In the genomic region with DNA sequence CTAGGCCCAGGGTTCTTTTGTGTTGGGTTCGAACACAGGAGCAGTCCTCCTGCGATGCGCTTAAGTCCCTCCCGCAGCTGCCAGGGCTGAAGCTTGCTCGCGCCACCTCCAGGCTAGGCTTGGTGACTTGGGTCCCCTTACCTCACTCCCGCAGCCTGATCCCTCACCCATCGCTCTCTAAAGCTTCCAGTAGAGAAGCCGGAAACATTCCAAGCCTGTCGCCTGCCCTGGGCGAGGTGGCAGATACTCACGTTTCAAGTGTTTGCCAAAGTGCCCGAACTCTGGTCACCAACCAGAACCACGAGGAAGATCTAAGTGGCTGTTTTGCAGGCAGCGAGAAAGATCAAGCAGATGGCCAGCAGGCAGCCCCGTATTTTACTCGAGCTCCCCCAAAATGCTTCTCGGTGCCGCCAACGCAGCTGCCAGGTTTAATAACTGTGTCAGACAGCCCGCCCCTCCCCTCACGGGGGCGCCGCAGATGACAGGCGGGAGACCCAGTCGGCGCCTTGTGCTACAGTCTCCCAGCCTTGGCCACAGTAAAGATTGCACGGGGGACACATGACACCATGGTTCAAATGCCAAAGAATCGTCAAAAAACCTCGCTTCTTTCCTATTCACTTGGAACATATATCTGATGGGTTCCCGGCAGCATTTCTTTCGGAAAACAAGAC, we compare ENCODE assay signal across 8 mouse cellular contexts. TPM values are rescaled to one million over a fixed set of nuclear protein-coding genes. Genes with fewer than 3 reads are reported as not detected.
DNase-seq lines count a peak whose midpoint lies in the region; ATAC-seq and TF ChIP-seq lines count a peak whose summit lies in the region.

No protein-coding gene starts in this region.

- no peaks in the 10 kb centered on the region for H3K9me3 ChIP-seq in E14TG2a.4 (ENCODE audit: low read length)
- H3K9me3 ChIP-seq in forebrain, embryonic 11.5 days (ENCODE audit: control insufficient read depth, low read length) = no peaks in the 10 kb centered on the region
- no peaks in the 10 kb centered on the region; the same call in 1 of the 2 replicates for H3K9me3 ChIP-seq in hindbrain, embryonic 10.5 days
- H3K9me3 ChIP-seq in liver, postnatal 0 days (ENCODE audit: low read length) = no peaks in the 10 kb centered on the region
- no peaks in the 10 kb centered on the region for H3K9me3 ChIP-seq in neural tube, embryonic 15.5 days (replicated peaks)

- TF ChIP-seq CTCF in E14TG2a.4 (conservative IDR thresholded peaks at IDR 0.05; ENCODE audit: low read length) = no peak
- peak; percentile 50 for TF ChIP-seq CTCF in liver, postnatal 0 days (IDR thresholded peaks at IDR 0.05; ENCODE audit: low read depth)

- H3K27me3 ChIP-seq in E14TG2a.4 (ENCODE audit: insufficient read depth, low read length) = peaks cover 41% of the 10 kb centered on the region
- H3K27me3 ChIP-seq in forebrain, embryonic 11.5 days (ENCODE audit: control insufficient read depth, insufficient read depth, low read length) = no peaks in the 10 kb centered on the region; the same call in 1 of the 2 replicates
- peaks cover 56% of the 10 kb centered on the region for H3K27me3 ChIP-seq in hindbrain, embryonic 10.5 days (ENCODE audit: insufficient read depth, poor library complexity, severe bottlenecking)
- peaks cover 20% of the 10 kb centered on the region for H3K27me3 ChIP-seq in liver, postnatal 0 days (ENCODE audit: insufficient read depth, low read length)
- H3K27me3 ChIP-seq in neural tube, embryonic 15.5 days (replicated peaks) = no peaks in the 10 kb centered on the region

- TF ChIP-seq EP300 in liver, postnatal 0 days (IDR thresholded peaks at IDR 0.05; ENCODE audit: low read depth) = no peak

- peaks cover 31% of the 10 kb centered on the region for H3K4me1 ChIP-seq in E14TG2a.4 (replicated peaks; ENCODE audit: low read depth, low read length)
- H3K4me1 ChIP-seq in forebrain, embryonic 11.5 days (replicated peaks; ENCODE audit: control insufficient read depth, insufficient read depth, low read length) = peaks cover 2% of the 10 kb centered on the region; the same call in 1 of the 2 replicates
- H3K4me1 ChIP-seq in hindbrain, embryonic 10.5 days (replicated peaks) = peaks cover 46% of the 10 kb centered on the region
- peaks cover 6% of the 10 kb centered on the region; the same call in 1 of the 2 replicates for H3K4me1 ChIP-seq in liver, postnatal 0 days (ENCODE audit: insufficient read depth)
- H3K4me1 ChIP-seq in neural tube, embryonic 15.5 days = peaks cover 46% of the 10 kb centered on the region

- no peaks in the 10 kb centered on the region for H3K36me3 ChIP-seq in E14TG2a.4 (ENCODE audit: insufficient read depth, low read length)
- H3K36me3 ChIP-seq in forebrain, embryonic 11.5 days (ENCODE audit: control insufficient read depth, insufficient read depth, low read length) = no peaks in the 10 kb centered on the region
- no peaks in the 10 kb centered on the region for H3K36me3 ChIP-seq in hindbrain, embryonic 10.5 days
- H3K36me3 ChIP-seq in liver, postnatal 0 days (replicated peaks; ENCODE audit: insufficient read depth, low read length) = no peaks in the 10 kb centered on the region
- H3K36me3 ChIP-seq in neural tube, embryonic 15.5 days = no peaks in the 10 kb centered on the region

- ATAC-seq in forebrain, embryonic 11.5 days (replicated peaks; ENCODE audit: low FRiP score) = peak; percentile 25
- ATAC-seq in liver, postnatal 0 days = peak; percentile 19; the same call in 1 of the 2 replicates
- peak; percentile 74 for ATAC-seq in neural tube, embryonic 15.5 days (ENCODE audit: low FRiP score)

- DNase-seq in brain, embryonic 18.5 days (ENCODE audit: low read depth, low spot score) = peak; percentile 60
- peak; percentile 78 for DNase-seq in forebrain, embryonic 11.5 days (ENCODE audit: low spot score)
- peak; percentile 67 for DNase-seq in hindbrain, embryonic 10.5 days (ENCODE audit: low spot score)
- DNase-seq in layer of hippocampus, adult 9-11 months = peak; percentile 74
- peak; percentile 31 for DNase-seq in liver, postnatal 0 days
- no peak for DNase-seq in yolk sac, embryonic 10.5 days (ENCODE audit: low spot score)

- H3K27ac ChIP-seq in forebrain, embryonic 11.5 days (ENCODE audit: low read depth, low read length) = peak overlapping the region; percentile 57; the same call in 1 of the 2 replicates
- peak overlapping the region; percentile 87 for H3K27ac ChIP-seq in hindbrain, embryonic 10.5 days
- H3K27ac ChIP-seq in liver, postnatal 0 days (ENCODE audit: low read depth) = no peak overlapping the region
- peak overlapping the region; percentile 81 for H3K27ac ChIP-seq in neural tube, embryonic 15.5 days (replicated peaks)

- peak overlapping the region; percentile 73 for H3K4me3 ChIP-seq in E14TG2a.4 (replicated peaks; ENCODE audit: low read length)
- peak overlapping the region; percentile 39 for H3K4me3 ChIP-seq in forebrain, embryonic 11.5 days (ENCODE audit: low read depth, low read length)
- H3K4me3 ChIP-seq in hindbrain, embryonic 10.5 days = peak overlapping the region; percentile 59
- peak overlapping the region; percentile 30 for H3K4me3 ChIP-seq in liver, postnatal 0 days (ENCODE audit: low read depth, low read length)
- H3K4me3 ChIP-seq in neural tube, embryonic 15.5 days (replicated peaks) = peak overlapping the region; percentile 48

- peak overlapping the region; percentile 76 for H3K4me2 ChIP-seq in forebrain, embryonic 11.5 days (ENCODE audit: low read depth, low read length, severe bottlenecking)
- peak overlapping the region; percentile 66 for H3K4me2 ChIP-seq in liver, postnatal 0 days (ENCODE audit: low read depth, low read length)
- peak overlapping the region; percentile 82 for H3K4me2 ChIP-seq in neural tube, embryonic 15.5 days

- peak overlapping the region; percentile 55 for H3K9ac ChIP-seq in forebrain, embryonic 11.5 days (ENCODE audit: low read length)
- no peak overlapping the region for H3K9ac ChIP-seq in liver, postnatal 0 days (replicated peaks)
- peak overlapping the region; percentile 55 for H3K9ac ChIP-seq in neural tube, embryonic 15.5 days (replicated peaks)

- WGBS in forebrain, embryonic 11.5 days = under 1% methylated on average over 32 of the region's 32 CpGs
- whole genome bisulfite sequencing in hindbrain, embryonic 10.5 days = under 1% methylated on average over 32 of the region's 32 CpGs
- WGBS in liver, postnatal 0 days (ENCODE audit: insufficient replicate concordance) = 2% methylated on average over 32 of the region's 32 CpGs
- under 1% methylated on average over 32 of the region's 32 CpGs for WGBS in neural tube, embryonic 15.5 days

RNA-seq across cellular contexts. Expression of gene Trim2, which starts 2.2 kb away (rescaled TPM):
- 63.0 and 70.3 TPM in 2 replicates for polyA plus RNA-seq in forebrain, embryonic 11.5 days (2014; fragmentation: Nextera tagmentation; extraction: Ambion mirVana)
- polyA plus RNA-seq in hindbrain, embryonic 10.5 days (2016; fragmentation: Nextera tagmentation; extraction: Ambion mirVana) = 65.9 and 87.0 TPM in 2 replicates
- 2.7 and 2.9 TPM in 2 replicates for polyA plus RNA-seq in liver, postnatal 0 days (2015; fragmentation: Nextera tagmentation; extraction: Ambion mirVana)
- 108 and 137 TPM in 2 replicates for polyA plus RNA-seq in neural tube, embryonic 15.5 days (2015; fragmentation: Nextera tagmentation; extraction: Ambion mirVana)

Comparison
In these comparisons a context has a peak if more than half of its experiments do, and no peak if none do; other contexts are left out.
1. ATAC-seq: peak in every context shown above with its lines; median percentile 74 in neural tube, embryonic 15.5 days; 25 in forebrain, embryonic 11.5 days; 19 in liver, postnatal 0 days.
2. RNA of gene Trim2, which starts 2.2 kb away (polyA plus RNA-seq): 108 to 137 TPM in neural tube, embryonic 15.5 days, 65.9 to 87.0 TPM in hindbrain, embryonic 10.5 days and 63.0 to 70.3 TPM in forebrain, embryonic 11.5 days; 2.7 to 2.9 TPM in liver, postnatal 0 days; every median in the first group is over 10 times any median in the second.
3. Peak in every context shown above with its lines, with median percentiles within 50 percentile points of each other: H3K4me3 ChIP-seq and H3K4me2 ChIP-seq.